Mouse (Mus musculus): ENCODE data around the gene Txlnb. TPM values are rescaled to one million over a fixed set of nuclear protein-coding genes. Genes with fewer than 3 reads are reported as not detected.
A peak's percentile ranks its signal among the peaks of the same experiment; 100 is the strongest.
"Not testable (repeated sequence)": the region's sequence is repeated elsewhere in the genome, so short reads cannot be mapped to it uniquely, and the experiment has no call there.

Txlnb gene
- polyA plus RNA-seq, 1 experiment from 2014 or later = 0.56 TPM

- 89% methylated on average over 4 of the region's 4 CpGs for WGBS
Observed at GRCm38 (mm10) chr10:17788347-17788746, 7.7 kb upstream of the Txlnb start.

GRCm38 (mm10) chr10:17793926-17794325, 2.1 kb upstream of the Txlnb start:
- no peak for DNase-seq (ENCODE audit: low spot score)
- Histone ChIP-seq H3K9me3 (replicated peaks) (no peaks in the 10 kb centered on the region), H3K36me3 (no peaks in the 10 kb centered on the region), H3K4me1 (peaks cover 15% of the 10 kb centered on the region), H3K4me3 (no peak overlapping the region), H3K27ac (no peak overlapping the region), H3K27me3 (ENCODE audit: low read depth, poor library complexity, severe bottlenecking) (no peaks in the 10 kb centered on the region)
- WGBS = 86% methylated on average over 5 of the region's 5 CpGs

More at GRCm38 (mm10) chr10:17788347-17788746, 7.7 kb upstream of the Txlnb start:
- Histone ChIP-seq H3K36me3 (no peaks in the 10 kb centered on the region), H3K4me3 (no peak overlapping the region), H3K4me1 (no peaks in the 10 kb centered on the region), H3K27me3 (ENCODE audit: low read depth, poor library complexity, severe bottlenecking) (no peaks in the 10 kb centered on the region), H3K9me3 (replicated peaks) (no peaks in the 10 kb centered on the region), H3K27ac (no peak overlapping the region)
- DNase-seq (ENCODE audit: low spot score) = no peak

GRCm38 (mm10) chr10:17794443-17794842, 1.6 kb upstream of the Txlnb start:
- 91% methylated on average over 5 of the region's 5 CpGs for WGBS
- Histone ChIP-seq H3K4me3 (no peak overlapping the region), H3K9me3 (replicated peaks) (no peaks in the 10 kb centered on the region), H3K4me1 (peaks cover 15% of the 10 kb centered on the region), H3K36me3 (no peaks in the 10 kb centered on the region), H3K27ac (no peak overlapping the region), H3K27me3 (ENCODE audit: low read depth, poor library complexity, severe bottlenecking) (no peaks in the 10 kb centered on the region)
- DNase-seq (ENCODE audit: low spot score) = no peak

- Histone ChIP-seq H3K27me3 (ENCODE audit: low read depth, poor library complexity, severe bottlenecking) (no peaks in the 10 kb centered on the region), H3K36me3 (no peaks in the 10 kb centered on the region), H3K27ac (no peak overlapping the region), H3K9me3 (replicated peaks) (no peaks in the 10 kb centered on the region), H3K4me3 (no peak overlapping the region), H3K4me1 (peaks cover 15% of the 10 kb centered on the region)
- DNase-seq (ENCODE audit: low spot score) = no peak
- 80% methylated on average over 4 of the region's 4 CpGs for WGBS
Observed at GRCm38 (mm10) chr10:17795227-17795626, 799 bp upstream of the Txlnb start.

- Histone ChIP-seq H3K27ac (peak overlapping the region; percentile 80; the same call in 1 of the 2 replicates), H3K4me1 (peaks cover 15% of the 10 kb centered on the region), H3K4me3 (no peak overlapping the region), H3K9me3 (replicated peaks) (no peaks in the 10 kb centered on the region), H3K27me3 (ENCODE audit: low read depth, poor library complexity, severe bottlenecking) (no peaks in the 10 kb centered on the region), H3K36me3 (no peaks in the 10 kb centered on the region)
- DNase-seq (ENCODE audit: low spot score) = no peak
- 79% methylated on average over 12 of the region's 12 CpGs for WGBS
Observed at GRCm38 (mm10) chr10:17796846-17797631, 1.0 kb downstream of the Txlnb start.

- H3K27me3 ChIP-seq (ENCODE audit: low read depth, poor library complexity, severe bottlenecking) = no peaks in the 10 kb centered on the region
- H3K4me1 ChIP-seq = peaks cover 15% of the 10 kb centered on the region
- H3K27ac ChIP-seq = no peak overlapping the region
- H3K36me3 ChIP-seq = no peaks in the 10 kb centered on the region
- no peak overlapping the region for H3K4me3 ChIP-seq
- H3K9me3 ChIP-seq (replicated peaks) = no peaks in the 10 kb centered on the region
- 91% methylated on average over 3 of the region's 3 CpGs for WGBS
- DNase-seq (ENCODE audit: low spot score) = no peak
Observed at GRCm38 (mm10) chr10:17797681-17798080, 1.7 kb downstream of the Txlnb start.

- WGBS = 85% methylated on average over 2 of the region's 2 CpGs
- H3K27ac ChIP-seq = no peak overlapping the region
- DNase-seq (ENCODE audit: low spot score) = no peak
- H3K4me3 ChIP-seq = no peak overlapping the region
- H3K36me3 ChIP-seq = no peaks in the 10 kb centered on the region
- no peaks in the 10 kb centered on the region for H3K9me3 ChIP-seq (replicated peaks)
- H3K27me3 ChIP-seq (ENCODE audit: low read depth, poor library complexity, severe bottlenecking) = no peaks in the 10 kb centered on the region
- H3K4me1 ChIP-seq = no peaks in the 10 kb centered on the region
Observed at GRCm38 (mm10) chr10:17801788-17802187, 5.8 kb downstream of the Txlnb start.

- Histone ChIP-seq H3K4me1 (no peaks in the 10 kb centered on the region), H3K4me3 (no peak overlapping the region), H3K36me3 (no peaks in the 10 kb centered on the region), H3K27ac (no peak overlapping the region), H3K27me3 (ENCODE audit: low read depth, poor library complexity, severe bottlenecking) (no peaks in the 10 kb centered on the region), H3K9me3 (replicated peaks) (no peaks in the 10 kb centered on the region)
- no peak for DNase-seq (ENCODE audit: low spot score)
- 95% methylated on average over 1 of the region's 1 CpGs for WGBS
Observed at GRCm38 (mm10) chr10:17808526-17808925, 12.5 kb downstream of the Txlnb start.

- Histone ChIP-seq H3K27ac (no peak overlapping the region), H3K27me3 (ENCODE audit: low read depth, poor library complexity, severe bottlenecking) (no peaks in the 10 kb centered on the region), H3K4me3 (no peak overlapping the region), H3K36me3 (no peaks in the 10 kb centered on the region), H3K4me1 (no peaks in the 10 kb centered on the region), H3K9me3 (replicated peaks) (no peaks in the 10 kb centered on the region)
- 81% methylated on average over 11 of the region's 11 CpGs for WGBS
- DNase-seq (ENCODE audit: low spot score) = no peak
Observed at GRCm38 (mm10) chr10:17815052-17815451, 19.0 kb downstream of the Txlnb start.

- not testable (repeated sequence) for H3K27ac ChIP-seq; H3K27me3 ChIP-seq (ENCODE audit: low read depth, poor library complexity, severe bottlenecking); H3K36me3 ChIP-seq; H3K9me3 ChIP-seq (replicated peaks); H3K4me3 ChIP-seq; H3K4me1 ChIP-seq; DNase-seq (ENCODE audit: low spot score)
- WGBS = 92% methylated on average over 7 of the region's 7 CpGs
Observed at GRCm38 (mm10) chr10:17820422-17820821, 24.4 kb downstream of the Txlnb start.

GRCm38 (mm10) chr10:17827391-17827790, 31.4 kb downstream of the Txlnb start:
- Histone ChIP-seq H3K4me3 (peak overlapping the region; percentile 40), H3K36me3 (no peaks in the 10 kb centered on the region), H3K27me3 (ENCODE audit: low read depth, poor library complexity, severe bottlenecking) (no peaks in the 10 kb centered on the region), H3K9me3 (replicated peaks) (no peaks in the 10 kb centered on the region), H3K27ac (no peak overlapping the region), H3K4me1 (peaks cover 8% of the 10 kb centered on the region)
- peak; percentile 32 for DNase-seq (ENCODE audit: low spot score)
- 5% methylated on average over 12 of the region's 12 CpGs for whole genome bisulfite sequencing

GRCm38 (mm10) chr10:17829205-17829604, 33.2 kb downstream of the Txlnb start:
- 65% methylated on average over 4 of the region's 4 CpGs for WGBS
- no peak for DNase-seq (ENCODE audit: low spot score)
- no peaks in the 10 kb centered on the region for H3K9me3 ChIP-seq (replicated peaks)
- H3K27ac ChIP-seq = no peak overlapping the region
- H3K27me3 ChIP-seq (ENCODE audit: low read depth, poor library complexity, severe bottlenecking) = no peaks in the 10 kb centered on the region
- H3K4me3 ChIP-seq = no peak overlapping the region
- no peaks in the 10 kb centered on the region for H3K36me3 ChIP-seq
- H3K4me1 ChIP-seq = peaks cover 8% of the 10 kb centered on the region

GRCm38 (mm10) chr10:17831041-17831440, 35.0 kb downstream of the Txlnb start:
- H3K4me3 ChIP-seq = no peak overlapping the region
- no peaks in the 10 kb centered on the region for H3K36me3 ChIP-seq
- H3K9me3 ChIP-seq (replicated peaks) = no peaks in the 10 kb centered on the region
- no peak for DNase-seq (ENCODE audit: low spot score)
- 62% methylated on average over 3 of the region's 3 CpGs for WGBS
- H3K4me1 ChIP-seq = peaks cover 8% of the 10 kb centered on the region
- no peaks in the 10 kb centered on the region for H3K27me3 ChIP-seq (ENCODE audit: low read depth, poor library complexity, severe bottlenecking)
- no peak overlapping the region for H3K27ac ChIP-seq

GRCm38 (mm10) chr10:17835031-17835430, 39.0 kb downstream of the Txlnb start:
- WGBS = 91% methylated on average over 6 of the region's 6 CpGs
- no peak for DNase-seq (ENCODE audit: low spot score)
- no peak overlapping the region for H3K4me3 ChIP-seq
- H3K9me3 ChIP-seq (replicated peaks) = no peaks in the 10 kb centered on the region
- H3K27me3 ChIP-seq (ENCODE audit: low read depth, poor library complexity, severe bottlenecking) = no peaks in the 10 kb centered on the region
- no peaks in the 10 kb centered on the region for H3K4me1 ChIP-seq
- no peak overlapping the region for H3K27ac ChIP-seq
- no peaks in the 10 kb centered on the region for H3K36me3 ChIP-seq

Data from limb, embryonic 10.5 days (tissue).